Comparison of ENCODE assay signal across 17 mouse cellular contexts in the genomic region with DNA sequence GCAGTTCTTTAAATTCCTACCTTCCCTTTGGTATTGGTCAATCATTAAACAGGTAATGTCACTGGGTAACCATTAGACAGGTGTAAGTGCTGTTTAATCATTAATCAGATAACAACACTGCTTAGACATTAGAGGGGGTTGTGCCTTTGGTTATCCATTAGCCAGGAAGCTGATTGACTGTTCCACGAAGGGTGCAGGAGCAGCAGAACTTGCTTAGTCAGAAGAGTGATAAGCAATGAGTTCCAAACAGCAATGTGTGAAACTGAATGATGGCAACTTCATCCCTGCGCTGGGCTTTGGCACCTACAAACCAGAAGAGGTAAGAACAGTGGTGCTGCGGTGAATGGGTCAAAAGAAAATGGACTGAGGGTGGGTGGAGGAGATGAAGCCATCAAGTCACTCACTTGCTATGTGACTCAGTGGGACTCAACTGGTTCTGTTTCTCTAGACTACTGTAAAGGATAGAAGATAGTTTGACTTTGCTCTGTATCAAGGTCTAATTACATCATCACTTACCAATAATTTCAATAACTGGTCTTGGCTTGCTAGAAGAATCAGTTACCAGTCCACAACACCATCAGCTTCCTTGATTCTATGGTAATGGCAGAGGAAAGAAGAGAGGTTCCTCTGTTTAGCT. TPM values are rescaled to one million over a fixed set of nuclear protein-coding genes. Genes with fewer than 3 reads are reported as not detected.
DNase-seq lines count a peak whose midpoint lies in the region; ATAC-seq lines count a peak whose summit lies in the region.
"Had no signal": no experiment of that assay in that cellular context is flagged by ENCODE, and none has a peak within 500 bp of the region (broad histone marks: within the 10 kb centered on the region; RNA-seq: fewer than 3 reads in every experiment).

No protein-coding gene starts in this region.

- ATAC-seq in kidney, embryonic 14.5 days (ENCODE audit: low FRiP score, low TSS enrichment) = peak; percentile 95
- peak; percentile 82 for ATAC-seq in liver, embryonic 12.5 days
- ATAC-seq: forebrain, embryonic 13.5 days had no signal

- no peak overlapping the region for H3K4me2 ChIP-seq in kidney, embryonic 14.5 days (replicated peaks; ENCODE audit: low read depth, low read length)
- peak overlapping the region; percentile 8; the same call in 1 of the 2 replicates for H3K4me2 ChIP-seq in liver, embryonic 12.5 days
- H3K4me2 ChIP-seq: embryonic facial prominence, embryonic 12.5 days; forebrain, embryonic 13.5 days; heart, embryonic 11.5 days had no signal

- H3K9me3 ChIP-seq in kidney, embryonic 14.5 days (ENCODE audit: control insufficient read depth, low read length) = no peaks in the 10 kb centered on the region
- H3K9me3 ChIP-seq in liver, embryonic 12.5 days (replicated peaks) = no peaks in the 10 kb centered on the region
- H3K9me3 ChIP-seq: embryonic facial prominence, embryonic 12.5 days; forebrain, embryonic 13.5 days had no signal

- 62% methylated on average over 3 of the region's 3 CpGs for WGBS in kidney, embryonic 14.5 days
- WGBS in liver, embryonic 12.5 days (ENCODE audit: insufficient replicate concordance) = 53% methylated on average over 3 of the region's 3 CpGs

- no peaks in the 10 kb centered on the region for H3K36me3 ChIP-seq in kidney, embryonic 14.5 days (ENCODE audit: control insufficient read depth, insufficient read depth, low read length)
- peaks cover 2% of the 10 kb centered on the region; the same call in 1 of the 2 replicates for H3K36me3 ChIP-seq in liver, embryonic 12.5 days
- H3K36me3 ChIP-seq: embryonic facial prominence, embryonic 12.5 days had no signal

- H3K9ac ChIP-seq in kidney, embryonic 14.5 days (ENCODE audit: low read depth, low read length) = no peak overlapping the region
- H3K9ac ChIP-seq in liver, embryonic 12.5 days = no peak overlapping the region
- H3K9ac ChIP-seq: embryonic facial prominence, embryonic 12.5 days; forebrain, embryonic 13.5 days had no signal

- DNase-seq in kidney, adult 11 months = peak; percentile 86
- DNase-seq in lung, postnatal 36 days = peak; percentile 63
- no peak for DNase-seq in frontal cortex, adult 2 months (ENCODE audit: extremely low spot score in 1 of 2, low spot score in 1 of 2)
- no peak for DNase-seq in adipocyte (ENCODE audit: low spot score)
- no peak for DNase-seq in gastrocnemius, postnatal 10 days
- no peak for DNase-seq in ovary, postnatal 36 days (ENCODE audit: low spot score)
- DNase-seq: adrenal gland, postnatal 10 days; cerebellum, postnatal 14 days; left cerebral cortex, postnatal 4 days had no signal

- H3K27me3 ChIP-seq in kidney, embryonic 14.5 days (ENCODE audit: control insufficient read depth, insufficient read depth, low read length) = no peaks in the 10 kb centered on the region
- no peaks in the 10 kb centered on the region for H3K27me3 ChIP-seq in liver, embryonic 12.5 days (replicated peaks)
- H3K27me3 ChIP-seq: embryonic facial prominence, embryonic 12.5 days; forebrain, embryonic 13.5 days had no signal

- H3K4me3 ChIP-seq in kidney, embryonic 14.5 days (ENCODE audit: low read length) = no peak overlapping the region; the same call in 1 of the 2 replicates
- H3K4me3 ChIP-seq in liver, embryonic 12.5 days = peak overlapping the region; percentile 20
- H3K4me3 ChIP-seq: embryonic facial prominence, embryonic 12.5 days; forebrain, embryonic 13.5 days; layer of hippocampus, adult 2 months had no signal

- H3K27ac ChIP-seq in kidney, embryonic 14.5 days (ENCODE audit: low read depth, low read length) = no peak overlapping the region; the same call in 1 of the 2 replicates
- H3K27ac ChIP-seq in liver, embryonic 12.5 days = no peak overlapping the region
- H3K27ac ChIP-seq: embryonic facial prominence, embryonic 12.5 days; forebrain, embryonic 13.5 days; layer of hippocampus, adult 2 months had no signal

- H3K4me1 ChIP-seq in kidney, embryonic 14.5 days (ENCODE audit: control insufficient read depth, insufficient read depth, low read length) = no peaks in the 10 kb centered on the region
- no peaks in the 10 kb centered on the region; the same call in 1 of the 2 replicates for H3K4me1 ChIP-seq in liver, embryonic 12.5 days
- H3K4me1 ChIP-seq: embryonic facial prominence, embryonic 12.5 days; forebrain, embryonic 13.5 days had no signal

RNA-seq across cellular contexts. Expression of a gene that starts 5.2 kb away (rescaled TPM):
- 16.5 and 18.8 TPM in 2 replicates for polyA plus RNA-seq in kidney, embryonic 14.5 days (2014; fragmentation: Nextera tagmentation; extraction: Ambion mirVana)
- polyA plus RNA-seq in liver, embryonic 12.5 days (2016; fragmentation: Nextera tagmentation; extraction: Ambion mirVana) = 34.1 and 36.7 TPM in 2 replicates
- polyA plus RNA-seq in frontal cortex, adult 2 months (2012; rRNA removed) = 0.08 and 0.11 TPM in 2 replicates
- under 1 TPM; 0.20 to 0.47 TPM for total RNA-seq in gastrocnemius, postnatal 10 days (2021)
- total RNA-seq: layer of hippocampus, adult 2 months; megakaryocyte, adult 5-6 weeks had no signal

RNA-seq across cellular contexts. Expression of a gene that starts 42.7 kb away (rescaled TPM):
- 6.3 and 7.7 TPM in 2 replicates for polyA plus RNA-seq in kidney, embryonic 14.5 days (2014; fragmentation: Nextera tagmentation; extraction: Ambion mirVana)
- 26.1 and 29.1 TPM in 2 replicates for polyA plus RNA-seq in liver, embryonic 12.5 days (2016; fragmentation: Nextera tagmentation; extraction: Ambion mirVana)
- 0.82 and 1.1 TPM in 2 replicates for polyA plus RNA-seq in frontal cortex, adult 2 months (2012; rRNA removed)
- total RNA-seq in gastrocnemius, postnatal 10 days (2021) = under 1 TPM; 0.47 to 0.70 TPM

RNA-seq across cellular contexts. Expression of a gene that starts 45.6 kb away (rescaled TPM):
- polyA plus RNA-seq in kidney, embryonic 14.5 days (2014; fragmentation: Nextera tagmentation; extraction: Ambion mirVana) = 2.4 and 2.5 TPM in 2 replicates
- polyA plus RNA-seq in liver, embryonic 12.5 days (2016; fragmentation: Nextera tagmentation; extraction: Ambion mirVana) = 12.2 and 13.2 TPM in 2 replicates
- not detected in 2 replicates for polyA plus RNA-seq in frontal cortex, adult 2 months (2012; rRNA removed)
- total RNA-seq in gastrocnemius, postnatal 10 days (2021) = not detected
- total RNA-seq: gastrocnemius, adult 8-10 months; layer of hippocampus, adult 2 months; left cerebral cortex, postnatal 4 days had no signal
- polyA plus RNA-seq: forebrain, embryonic 13.5 days had no signal

Comparison
In these comparisons a context has a peak if more than half of its experiments do, and no peak if none do; other contexts are left out.
1. DNase-seq: peak in kidney, adult 11 months (single experiment) and lung, postnatal 36 days (single experiment); none in frontal cortex, adult 2 months (0 of 2), adipocyte (single experiment), gastrocnemius, postnatal 10 days (single experiment) and ovary, postnatal 36 days (single experiment).
2. RNA of a gene that starts 5.2 kb away (polyA plus RNA-seq): 34.1 to 36.7 TPM in liver, embryonic 12.5 days and 16.5 to 18.8 TPM in kidney, embryonic 14.5 days; 0.08 to 0.11 TPM in frontal cortex, adult 2 months; every median in the first group is over 10 times any median in the second.